Mouse (Mus musculus): ENCODE measurements around the gene Hspb7.

GRCm38 (mm10) chr4:141456193-141456938 is 35.8 kb downstream of the Hspb7 start:
- TF ChIP-seq GATA1 (IDR thresholded peaks at IDR 0.05; ENCODE audit: low read length) (no peak), TAL1 (IDR thresholded peaks at IDR 0.05; ENCODE audit: low read length) (no peak)

All from erythroblast, embryonic 14.5 days (primary cell).